Mouse (Mus musculus) frontal cortex, adult 2 months (tissue): ENCODE measurements around the gene Napepld. TPM values are rescaled to one million over a fixed set of nuclear protein-coding genes. Genes with fewer than 3 reads are reported as not detected.
"Not testable (repeated sequence)": the region's sequence is repeated elsewhere in the genome, so short reads cannot be mapped to it uniquely, and the experiment has no call there.

Experiments used
- DNase-seq, 2 experiments: peaks; one replicate each; pipeline ENCODE4 v3.0.0; 2022; ENCODE audit warnings: low spot score in 1 of 2; ENCODE audit errors: extremely low spot score in 1 of 2
- polyA plus RNA-seq: library from polyadenylated mRNA; depleted of rRNA; stranded (reverse); fragments of >200 nt; gene quantifications from 2 replicates; pipeline ENCODE4 v1.2.3, GENCODE M21; 2012

Gene Napepld
- polyA plus RNA-seq, 1 experiment = 7.6 TPM

DNA sequence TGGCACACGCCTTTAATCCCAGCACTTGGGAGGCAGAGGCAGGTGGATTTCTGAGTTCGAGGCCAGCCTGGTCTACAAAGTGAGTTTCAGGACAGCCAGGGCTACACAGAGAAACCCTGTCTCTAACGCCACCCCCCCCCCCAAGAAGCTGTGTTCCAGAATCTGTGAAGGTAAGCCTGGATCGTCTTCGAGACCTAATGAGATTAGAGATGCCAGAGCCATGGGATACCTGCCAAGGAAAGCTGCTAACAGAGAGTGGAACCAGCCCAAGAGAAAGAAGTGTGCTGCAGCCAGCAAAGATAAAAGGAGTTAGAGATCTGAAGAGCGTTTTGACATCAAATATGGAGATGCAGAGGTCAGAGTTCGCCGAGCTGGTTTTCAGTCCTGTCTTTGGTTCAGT is 6.8 kb upstream of the Napepld start:
- DNase-seq = not testable (repeated sequence)

DNA sequence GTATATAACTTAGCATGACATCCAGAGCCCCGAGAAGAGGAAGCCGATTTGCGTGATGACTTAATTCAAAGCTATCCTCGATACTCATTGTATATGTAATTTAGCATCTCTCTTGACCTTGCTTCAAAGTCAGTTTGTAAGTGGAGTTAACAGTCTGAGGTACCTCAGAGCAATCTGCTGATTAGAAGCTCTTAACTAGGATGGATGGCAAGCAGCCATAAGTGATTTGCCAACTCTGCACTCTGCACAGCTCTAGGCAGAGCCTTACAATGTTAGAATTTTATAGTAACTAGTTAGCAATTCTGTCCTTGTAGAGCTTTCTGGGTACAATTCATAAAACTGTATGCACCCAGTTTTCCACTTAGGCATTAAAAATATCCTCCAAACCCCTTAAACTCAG is 5.3 kb upstream of the Napepld start:
- DNase-seq = no peak

DNA sequence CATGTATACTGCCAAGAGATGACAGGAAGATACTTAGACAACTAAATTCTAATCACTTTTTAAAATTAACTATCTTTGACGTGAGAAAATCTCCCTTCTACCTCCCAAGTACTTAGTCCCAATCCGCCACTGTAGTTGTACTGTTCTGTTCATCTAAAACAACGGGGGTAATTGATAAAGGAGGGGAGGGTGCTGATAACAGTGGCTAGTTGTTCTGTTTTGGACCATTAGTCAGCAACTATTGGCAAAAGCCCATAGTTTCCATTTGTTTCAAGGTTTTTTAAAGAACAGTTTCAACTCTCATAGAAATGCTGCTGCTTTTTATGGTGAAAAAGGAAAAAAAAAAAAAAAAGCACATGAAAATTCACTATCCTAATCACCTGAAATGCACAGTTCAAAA is 2.5 kb upstream of the Napepld start:
- DNase-seq = no peak

GRCm38 (mm10) chr5:21702873-21703475 is 1.8 kb upstream of the Napepld start:
- DNase-seq = no peak

DNA sequence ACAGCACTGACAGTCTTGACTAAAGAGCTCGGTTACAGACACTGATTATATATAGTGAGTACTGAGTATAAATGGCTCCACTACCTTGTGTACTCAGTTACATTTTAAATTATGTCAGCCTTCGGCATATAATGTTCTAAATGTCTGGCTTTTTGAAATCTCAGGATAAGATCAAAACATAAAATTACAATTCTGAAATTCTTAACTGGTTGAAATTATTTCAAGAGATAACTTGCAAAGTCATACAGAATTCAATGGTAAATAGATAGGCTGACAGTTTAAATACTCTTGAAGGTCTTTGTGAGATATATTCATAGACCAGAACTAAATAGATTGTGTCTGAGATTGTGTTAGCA is 791 bp upstream of the Napepld start:
- DNase-seq = no peak

GRCm38 (mm10) chr5:21700934-21701333 is 262 bp downstream of the Napepld start:
- no peak for DNase-seq

DNA sequence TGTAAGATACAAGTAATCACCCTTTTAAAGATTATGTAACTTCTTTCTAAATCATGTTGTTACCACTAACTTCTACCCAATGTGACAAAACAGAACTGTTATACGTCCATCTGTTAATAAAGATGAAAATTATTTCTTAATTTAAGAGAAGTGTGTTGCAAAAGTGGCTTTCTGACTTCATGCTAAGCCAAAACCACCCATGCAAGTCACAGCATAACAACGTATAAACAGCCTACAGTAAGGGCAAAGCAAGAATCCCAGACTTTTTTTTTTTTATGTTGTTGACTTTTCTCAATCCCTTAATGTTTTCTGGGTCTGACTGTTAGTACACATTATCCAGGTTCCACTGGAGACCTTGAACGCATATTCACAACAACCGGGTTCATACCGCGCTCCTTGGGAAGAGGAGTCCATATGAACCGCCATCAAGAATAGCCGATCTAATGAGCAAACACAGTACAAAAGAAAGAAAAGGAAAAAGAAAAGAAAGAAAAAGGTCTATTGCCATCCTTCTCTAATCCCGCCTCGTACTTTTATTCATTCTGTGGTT is 849 bp downstream of the Napepld start:
- DNase-seq = no peak

DNA sequence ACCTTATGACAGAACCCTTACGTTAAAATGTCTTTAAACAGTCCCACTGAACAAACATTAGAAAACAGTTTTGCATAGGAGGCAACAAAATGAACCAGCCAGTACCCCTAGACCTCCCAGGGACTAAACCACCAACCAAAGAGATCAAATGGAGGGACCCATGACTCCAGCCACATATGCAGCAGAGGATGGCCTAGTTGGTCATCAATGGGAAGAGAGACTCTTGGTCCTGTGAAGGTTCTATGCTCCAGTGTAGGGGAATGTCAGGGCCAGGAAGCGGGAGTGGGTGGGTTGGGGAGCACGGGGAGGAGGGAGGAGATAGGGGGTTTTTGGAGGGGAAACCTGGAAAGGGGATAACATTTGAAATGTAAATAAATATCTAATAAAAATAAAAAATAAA is 1.6 kb downstream of the Napepld start:
- not testable (repeated sequence) for DNase-seq

DNA sequence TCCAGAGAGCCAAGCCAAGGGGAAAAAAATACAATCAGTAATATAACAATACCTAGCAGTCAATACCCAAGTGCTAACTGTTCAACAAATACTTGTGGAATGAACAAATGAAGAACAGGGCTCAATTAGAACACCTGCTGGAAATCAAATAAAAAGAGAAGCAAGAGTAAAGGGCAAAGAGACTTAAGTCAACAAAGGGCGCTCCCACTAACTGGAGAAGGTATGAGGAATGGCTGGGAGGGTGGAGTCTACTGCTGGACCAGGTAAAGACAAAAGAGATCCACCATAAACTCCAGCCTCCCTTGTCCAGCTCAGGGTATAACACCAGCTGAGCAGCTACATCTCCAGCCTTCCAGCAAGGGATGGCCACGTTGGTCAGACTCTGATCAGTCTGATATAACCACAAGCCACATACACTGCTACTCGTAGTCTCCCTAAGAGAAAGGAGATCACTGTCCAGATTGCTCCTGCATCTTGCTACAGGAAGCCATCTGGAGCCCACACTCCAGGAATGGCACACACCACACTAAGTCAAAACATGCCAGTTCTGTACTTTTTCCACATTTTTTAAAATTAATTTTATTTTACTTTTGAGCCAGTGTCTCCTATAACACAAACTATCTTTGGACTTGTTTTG is 6.2 kb downstream of the Napepld start:
- DNase-seq = no peak

DNA sequence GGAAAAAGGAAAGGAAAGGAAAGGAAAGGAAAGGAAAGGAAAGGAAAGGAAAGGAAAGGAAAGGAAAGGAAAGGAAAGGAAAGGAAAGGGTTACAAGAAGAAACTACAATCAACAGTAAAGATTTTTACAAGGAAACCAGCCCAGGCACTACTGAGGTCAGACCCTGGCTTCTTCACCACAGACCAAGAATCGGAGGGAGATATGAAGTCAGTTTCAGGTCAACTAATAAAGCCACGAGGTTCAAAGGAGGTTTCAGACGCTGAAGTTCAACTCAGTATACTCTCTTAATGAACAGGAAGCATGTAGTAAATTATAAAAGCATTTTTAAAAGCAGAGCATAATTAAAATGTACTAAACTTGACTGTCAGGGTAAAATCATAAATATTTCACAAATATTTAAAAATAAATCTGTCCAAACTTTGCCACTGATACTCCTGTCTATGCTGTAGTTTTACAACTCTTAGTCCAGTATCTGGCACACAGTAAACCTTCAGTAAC is 7.8 kb downstream of the Napepld start:
- DNase-seq = no peak

DNA sequence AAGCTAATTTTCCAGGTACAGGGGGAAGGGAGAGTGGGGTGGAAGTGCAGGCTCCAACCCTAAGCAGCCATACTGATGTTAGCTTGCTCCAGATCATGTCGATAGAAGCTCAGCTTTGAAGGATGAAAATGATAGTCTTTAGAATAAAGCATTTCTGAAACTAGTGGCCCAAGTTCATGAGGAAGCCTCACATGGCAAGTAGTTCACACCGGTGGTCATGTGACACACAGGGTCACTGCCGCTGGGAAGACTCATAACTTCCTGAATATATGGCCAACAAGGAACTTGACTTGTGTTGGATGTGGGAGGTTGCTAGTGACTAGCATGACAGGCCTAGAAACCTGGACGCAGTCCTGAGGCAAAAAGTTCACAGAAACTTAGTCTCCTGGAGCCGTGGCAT is 9.0 kb downstream of the Napepld start:
- DNase-seq = no peak

- DNase-seq = peak in 1 of 2 experiments; percentile 33
These were observed 14.2 kb downstream of the Napepld start for GRCm38 (mm10) chr5:21687042-21687441.

DNA sequence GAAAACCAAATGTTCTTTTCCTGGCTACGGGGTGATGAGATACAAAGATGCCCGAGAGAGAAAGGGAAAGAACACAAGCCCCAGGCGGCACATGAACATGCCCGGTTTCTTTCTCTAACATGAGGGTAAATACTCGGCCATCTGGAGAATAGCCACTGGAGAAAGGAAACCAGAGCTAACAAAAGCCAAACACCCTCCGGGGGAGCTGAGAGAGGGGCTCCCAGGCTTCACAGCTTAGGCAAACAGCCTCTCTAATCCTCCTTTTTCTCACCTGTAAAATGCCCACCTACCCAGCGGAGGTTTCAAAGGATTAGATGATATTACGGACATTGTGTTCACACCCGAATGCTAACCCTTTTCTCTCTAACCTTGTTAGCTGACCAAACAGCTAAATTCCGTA is 16.2 kb downstream of the Napepld start:
- no peak for DNase-seq

GRCm38 (mm10) chr5:21683811-21684210 is 17.4 kb downstream of the Napepld start:
- no peak for DNase-seq

DNA sequence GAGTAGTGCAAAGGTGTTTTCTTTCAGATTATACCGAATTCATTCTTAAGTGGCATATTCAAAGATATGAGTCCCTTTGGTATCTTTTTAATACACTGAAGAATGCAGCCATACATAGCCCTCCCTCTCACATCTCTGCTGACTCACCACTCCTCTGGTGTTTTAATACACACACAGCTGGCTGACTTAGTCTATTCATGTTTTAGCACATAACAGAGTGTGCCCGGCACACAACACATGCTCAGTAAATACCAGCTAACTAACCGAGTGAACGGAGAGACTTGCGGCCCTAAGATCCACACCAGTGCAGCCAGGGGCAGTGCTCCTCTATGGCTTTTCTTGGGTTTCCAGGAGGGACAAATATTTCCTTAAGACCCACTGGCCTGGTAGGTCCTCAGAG is 20.3 kb downstream of the Napepld start:
- peak; percentile 38 to 58 for DNase-seq

GRCm38 (mm10) chr5:21680029-21680428 is 21.2 kb downstream of the Napepld start:
- no peak for DNase-seq

DNA sequence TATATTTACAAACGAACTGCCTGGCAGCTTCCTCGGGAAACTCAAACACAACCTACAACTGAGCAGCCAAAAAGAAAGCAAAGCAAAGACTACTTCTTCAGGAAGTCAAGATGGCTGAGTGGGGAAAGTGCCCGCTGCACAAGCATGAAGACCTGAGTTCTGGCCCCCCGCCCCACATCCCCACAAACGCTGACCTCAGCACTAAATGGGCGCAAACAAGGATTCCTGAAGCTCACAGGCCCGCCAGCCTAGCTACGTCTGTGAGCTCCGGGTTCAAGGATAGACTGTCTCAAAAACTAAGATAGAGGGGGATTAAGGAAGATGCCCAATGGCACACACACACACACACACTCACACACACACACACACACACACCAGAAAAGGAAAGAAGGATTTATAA is 22.8 kb downstream of the Napepld start:
- DNase-seq = no peak

DNA sequence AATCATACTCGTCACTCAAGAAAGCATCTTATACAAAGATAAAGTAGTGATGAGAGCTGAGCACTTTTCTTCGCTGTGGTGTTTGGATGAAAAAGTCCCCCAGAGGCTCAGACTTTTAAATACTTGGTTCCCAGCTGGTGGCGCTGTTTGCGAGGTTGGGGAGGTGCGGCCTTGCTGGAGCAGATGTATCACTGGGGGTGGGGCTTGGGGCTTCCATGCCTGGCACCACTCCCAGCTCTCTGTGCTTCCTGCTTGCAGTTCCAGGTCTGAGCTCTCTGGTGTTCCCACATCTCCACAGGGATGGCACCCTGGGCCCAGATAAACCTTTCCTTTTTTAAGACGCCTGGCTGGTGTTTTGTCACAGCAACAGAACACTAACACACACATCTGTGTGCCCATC is 23.3 kb downstream of the Napepld start:
- no peak for DNase-seq

- no peak for DNase-seq
These were observed 25.7 kb downstream of the Napepld start for GRCm38 (mm10) chr5:21675494-21675893.

- no peak for DNase-seq
These were observed 26.2 kb downstream of the Napepld start for GRCm38 (mm10) chr5:21675019-21675418.

GRCm38 (mm10) chr5:21673742-21674141 is 27.5 kb downstream of the Napepld start:
- no peak for DNase-seq
